Mouse (Mus musculus): Measurements from ENCODE around the gene Ptgdr2. TPM values are rescaled to one million over a fixed set of nuclear protein-coding genes. Genes with fewer than 3 reads are reported as not detected.

The Ptgdr2 gene
- polyA plus RNA-seq (2015; fragmentation: Nextera tagmentation; extraction: Ambion mirVana), result 0.05 TPM in 1 of 2 replicates, not detected in the other

GRCm38 (mm10) chr19:10937110-10937563 lies at the start of gene Ptgdr2:
Ptgdr2 (plus strand) TSS chr19:10937160.

GRCm38 (mm10) chr19:10895016-10895528 lies 41.9 kb upstream of the Ptgdr2 start, which contains the start of gene Prpf19:
Prpf19 (plus strand) TSS chr19:10895231.

GRCm38 (mm10) chr19:10920532-10920931 lies 16.4 kb upstream of the Ptgdr2 start, which contains the start of gene Zp1:
Zp1 (minus strand) TSS chr19:10920632.

GRCm38 (mm10) chr19:10949112-10949511 lies 12.2 kb downstream of the Ptgdr2 start, which contains the start of gene Ccdc86:
Ccdc86 (minus strand) TSS chr19:10949266.

GRCm38 (mm10) chr19:10974238-10974865 lies 37.4 kb downstream of the Ptgdr2 start, which contains the start of gene Ms4a10:
Ms4a10 (minus strand) TSS chr19:10974670.

Other genes starting within 250 kb of the Ptgdr2 start
- gene Vps37c, start 248.4 kb upstream of the Ptgdr2 start, polyA plus RNA-seq (2015; fragmentation: Nextera tagmentation; extraction: Ambion mirVana), result 14.7 and 15.2 TPM in 2 replicates
- 0.32 and 0.67 TPM in 2 replicates for gene Cd5, start 198.2 kb upstream of the Ptgdr2 start, polyA plus RNA-seq (2015; fragmentation: Nextera tagmentation; extraction: Ambion mirVana)
- gene Cd6, start 107.1 kb upstream of the Ptgdr2 start, polyA plus RNA-seq (2015; fragmentation: Nextera tagmentation; extraction: Ambion mirVana), result 0.29 and 0.40 TPM in 2 replicates
- gene Slc15a3, start 97.4 kb upstream of the Ptgdr2 start, polyA plus RNA-seq (2015; fragmentation: Nextera tagmentation; extraction: Ambion mirVana), result 4.9 and 6.8 TPM in 2 replicates
- gene Tmem132a, start 67.2 kb upstream of the Ptgdr2 start, polyA plus RNA-seq (2015; fragmentation: Nextera tagmentation; extraction: Ambion mirVana), result 6.8 and 8.2 TPM in 2 replicates
- gene Tmem109, start 55.2 kb upstream of the Ptgdr2 start, polyA plus RNA-seq (2015; fragmentation: Nextera tagmentation; extraction: Ambion mirVana), result 26.2 and 34.8 TPM in 2 replicates
- gene Prpf19, start 41.9 kb upstream of the Ptgdr2 start, polyA plus RNA-seq (2015; fragmentation: Nextera tagmentation; extraction: Ambion mirVana), result 27.0 and 27.9 TPM in 2 replicates
- gene Zp1, start 16.5 kb upstream of the Ptgdr2 start, polyA plus RNA-seq (2015; fragmentation: Nextera tagmentation; extraction: Ambion mirVana), result not detected in 2 replicates
- gene Ccdc86, start 12.1 kb downstream of the Ptgdr2 start, polyA plus RNA-seq (2015; fragmentation: Nextera tagmentation; extraction: Ambion mirVana), result 17.8 and 18.3 TPM in 2 replicates
- not detected in 2 replicates for gene Ms4a10, start 37.5 kb downstream of the Ptgdr2 start, polyA plus RNA-seq (2015; fragmentation: Nextera tagmentation; extraction: Ambion mirVana)
- gene Ms4a15, start 56.1 kb downstream of the Ptgdr2 start, polyA plus RNA-seq (2015; fragmentation: Nextera tagmentation; extraction: Ambion mirVana), result not detected in 2 replicates
- not detected in 2 replicates for gene Ms4a18, start 80.9 kb downstream of the Ptgdr2 start, polyA plus RNA-seq (2015; fragmentation: Nextera tagmentation; extraction: Ambion mirVana)
- 0.35 and 0.46 TPM in 2 replicates for gene Ms4a8a, start 143.9 kb downstream of the Ptgdr2 start, polyA plus RNA-seq (2015; fragmentation: Nextera tagmentation; extraction: Ambion mirVana)
- not detected in 2 replicates for gene 1700017D01Rik, start 193.7 kb downstream of the Ptgdr2 start, polyA plus RNA-seq (2015; fragmentation: Nextera tagmentation; extraction: Ambion mirVana)
- not detected in 2 replicates for gene 1700025F22Rik, start 228.2 kb downstream of the Ptgdr2 start, polyA plus RNA-seq (2015; fragmentation: Nextera tagmentation; extraction: Ambion mirVana)